Mouse (Mus musculus) erythroblast, embryonic 14.5 days (primary cell): ENCODE measurements around the gene Slc9a3r1.

Experiments used
- GATA1 ChIP-seq: IDR thresholded peaks from 2 replicates; pipeline ENCODE4 v1.6.1; 2012; ENCODE audit warnings: low read length, inconsistent platforms, mixed read lengths
- TAL1 ChIP-seq: IDR thresholded peaks from 3 replicates; pipeline ENCODE4 v1.6.1; 2012; ENCODE audit warnings: low read length, inconsistent platforms, mixed read lengths

DNA sequence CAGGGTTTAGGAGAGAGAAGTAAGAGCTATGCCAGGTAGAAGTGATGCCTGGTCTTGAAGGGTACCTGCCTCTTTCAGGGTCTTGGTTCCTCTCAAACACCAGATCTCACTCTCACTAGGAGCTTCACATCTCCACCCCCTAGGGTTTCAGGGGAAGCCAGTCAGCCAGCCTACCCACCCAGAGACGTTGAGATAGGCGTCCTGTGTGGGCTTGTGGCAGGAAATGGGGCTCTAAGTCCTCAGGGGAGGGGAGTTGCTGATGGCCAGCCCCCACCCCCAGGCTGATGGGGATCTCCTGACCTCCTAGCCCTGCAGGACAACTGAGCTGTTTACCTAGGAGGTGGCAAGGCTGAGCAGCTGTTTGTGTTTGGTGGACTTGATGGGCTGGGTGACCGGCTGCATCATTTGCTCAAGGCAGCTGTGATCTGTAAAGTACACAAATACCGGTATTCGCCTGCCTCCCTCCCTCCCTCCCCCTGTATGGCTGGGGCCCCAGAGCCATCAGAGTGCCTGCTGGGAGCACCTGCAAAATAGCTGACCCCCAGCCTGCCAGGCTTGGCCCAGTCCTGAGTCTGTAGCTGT, 8.0 kb upstream of the Slc9a3r1 start:
- TF ChIP-seq TAL1 (no peak), GATA1 (no peak)
